Mouse (Mus musculus) NIH3T3 (cell line): Measurements from ENCODE around the gene Gpr137.
"Not testable (repeated sequence)": the region's sequence is repeated elsewhere in the genome, so short reads cannot be mapped to it uniquely, and the experiment has no call there.

ENCODE experiments used
- DNase-seq: peaks from one replicate; pipeline ENCODE4 v3.0.0-alpha.2; 2012; ENCODE audit warnings: low read depth

Gpr137 gene

GRCm38 (mm10) chr19:6942249-6942691 lies at the start of gene Gpr137:
TSS of gene Gpr137 (minus strand) at chr19:6942480.
- DNase-seq, result peak; percentile 98

GRCm38 (mm10) chr19:6991166-6991565 lies 48.9 kb upstream of the Gpr137 start:
- DNase-seq, result not testable (repeated sequence)

- no peak for DNase-seq
Measured at GRCm38 (mm10) chr19:6990712-6991111, 48.4 kb upstream of the Gpr137 start.

- no peak for DNase-seq
Measured at GRCm38 (mm10) chr19:6989251-6989650, 47.0 kb upstream of the Gpr137 start.

GRCm38 (mm10) chr19:6987904-6988285 lies 45.6 kb upstream of the Gpr137 start:
- DNase-seq, result no peak

GRCm38 (mm10) chr19:6987061-6987903 lies 45.0 kb upstream of the Gpr137 start, which contains the start of gene Vegfb:
TSS of gene Vegfb (minus strand) at chr19:6987651.
- peak; percentile 78 for DNase-seq

- no peak for DNase-seq
Measured at GRCm38 (mm10) chr19:6985951-6986708, 43.9 kb upstream of the Gpr137 start.

GRCm38 (mm10) chr19:6985300-6985699 lies 43.0 kb upstream of the Gpr137 start:
- DNase-seq, result no peak

- DNase-seq, result no peak
Measured at GRCm38 (mm10) chr19:6983621-6984020, 41.3 kb upstream of the Gpr137 start.

- DNase-seq, result no peak
Measured at GRCm38 (mm10) chr19:6981465-6981864, 39.2 kb upstream of the Gpr137 start.

GRCm38 (mm10) chr19:6980381-6981093 lies 38.3 kb upstream of the Gpr137 start, which contains the start of gene Fkbp2:
TSS of gene Fkbp2 (minus strand) at chr19:6980501.
- DNase-seq, result peak; percentile 100

GRCm38 (mm10) chr19:6979486-6980380 lies 37.5 kb upstream of the Gpr137 start:
- DNase-seq, result peak; percentile 100

GRCm38 (mm10) chr19:6979001-6979479 lies 36.8 kb upstream of the Gpr137 start:
- DNase-seq, result peak; percentile 71

- no peak for DNase-seq
Measured at GRCm38 (mm10) chr19:6978639-6978974, 36.3 kb upstream of the Gpr137 start.

- no peak for DNase-seq
Measured at GRCm38 (mm10) chr19:6977759-6978638, 35.7 kb upstream of the Gpr137 start.

- DNase-seq, result peak; percentile 84
Measured at GRCm38 (mm10) chr19:6975537-6976521, 33.5 kb upstream of the Gpr137 start, which contains the start of gene Plcb3. TSS of gene Plcb3 (minus strand) at chr19:6976470.

- peak; percentile 93 for DNase-seq
Measured at GRCm38 (mm10) chr19:6974211-6975205, 32.2 kb upstream of the Gpr137 start, which contains the start of gene Ppp1r14b. TSS of gene Ppp1r14b (plus strand) at chr19:6974968.
